ENCODE assay signal across 27 mouse cellular contexts in genomic region chr17:28934120-28934916, GRCm38 (mm10). TPM values are rescaled to one million over a fixed set of nuclear protein-coding genes. Genes with fewer than 3 reads are reported as not detected.
DNase-seq lines count a peak whose midpoint lies in the region; ATAC-seq and TF ChIP-seq lines count a peak whose summit lies in the region.
"Had no signal": no experiment of that assay in that cellular context is flagged by ENCODE, and none has a peak within 500 bp of the region (broad histone marks: within the 10 kb centered on the region; RNA-seq: fewer than 3 reads in every experiment).

No protein-coding gene starts in this region.

- H3K27me3 ChIP-seq in heart, embryonic 11.5 days (ENCODE audit: control insufficient read depth, insufficient read depth, low read length): no peaks in the 10 kb centered on the region
- no peaks in the 10 kb centered on the region for H3K27me3 ChIP-seq in heart, embryonic 12.5 days (replicated peaks)
- H3K27me3 ChIP-seq in liver, embryonic 11.5 days (replicated peaks; ENCODE audit: control insufficient read depth, insufficient read depth, low read length): no peaks in the 10 kb centered on the region
- no peaks in the 10 kb centered on the region for H3K27me3 ChIP-seq in liver, postnatal 0 days (ENCODE audit: insufficient read depth, low read length)
- H3K27me3 ChIP-seq in midbrain, embryonic 11.5 days (ENCODE audit: control insufficient read depth, insufficient read depth, low read length): no peaks in the 10 kb centered on the region
- no peaks in the 10 kb centered on the region for H3K27me3 ChIP-seq in midbrain, embryonic 15.5 days (replicated peaks)
- H3K27me3 ChIP-seq: CH12.LX; embryonic facial prominence, embryonic 12.5 days; forebrain, embryonic 13.5 days; Patski had no signal

- H3K4me1 ChIP-seq in heart, embryonic 11.5 days (ENCODE audit: control insufficient read depth, insufficient read depth, low read length): peaks cover 6% of the 10 kb centered on the region
- peaks cover 19% of the 10 kb centered on the region for H3K4me1 ChIP-seq in heart, embryonic 12.5 days (replicated peaks)
- peaks cover 26% of the 10 kb centered on the region for H3K4me1 ChIP-seq in liver, embryonic 11.5 days (replicated peaks; ENCODE audit: control insufficient read depth, insufficient read depth, low read length)
- H3K4me1 ChIP-seq in liver, postnatal 0 days (ENCODE audit: insufficient read depth): peaks cover 28% of the 10 kb centered on the region
- H3K4me1 ChIP-seq in midbrain, embryonic 11.5 days (ENCODE audit: control insufficient read depth, insufficient read depth, low read length): 0 out of 2 replicates have a peak, but pooled peaks cover 3% of the 10 kb centered on the region
- H3K4me1 ChIP-seq in midbrain, embryonic 15.5 days: peaks cover 8% of the 10 kb centered on the region

- intact Hi-C loops in gastrocnemius, adult 2 months (cut with DNase I): no loop called here

- no peaks in the 10 kb centered on the region for H3K36me3 ChIP-seq in heart, embryonic 11.5 days (ENCODE audit: control insufficient read depth, insufficient read depth, low read length)
- H3K36me3 ChIP-seq in heart, embryonic 12.5 days: no peaks in the 10 kb centered on the region
- H3K36me3 ChIP-seq in liver, embryonic 11.5 days (ENCODE audit: control insufficient read depth, insufficient read depth, low read length): no peaks in the 10 kb centered on the region
- no peaks in the 10 kb centered on the region for H3K36me3 ChIP-seq in liver, postnatal 0 days (replicated peaks; ENCODE audit: insufficient read depth, low read length)
- H3K36me3 ChIP-seq in midbrain, embryonic 11.5 days (ENCODE audit: control insufficient read depth, insufficient read depth, low read length): no peaks in the 10 kb centered on the region
- H3K36me3 ChIP-seq in midbrain, embryonic 15.5 days (replicated peaks): no peaks in the 10 kb centered on the region
- H3K36me3 ChIP-seq: embryonic facial prominence, embryonic 10.5 days; embryonic facial prominence, embryonic 12.5 days; G1E had no signal

- ATAC-seq in heart, embryonic 11.5 days (replicated peaks; ENCODE audit: insufficient number of reproducible peaks, low FRiP score, low TSS enrichment): no peak
- no peak for ATAC-seq in heart, embryonic 12.5 days (ENCODE audit: insufficient number of reproducible peaks, low FRiP score)
- ATAC-seq in liver, embryonic 11.5 days (replicated peaks; ENCODE audit: low FRiP score): no peak
- ATAC-seq in liver, postnatal 0 days: no peak
- ATAC-seq in midbrain, embryonic 11.5 days (ENCODE audit: low FRiP score): no peak
- no peak for ATAC-seq in midbrain, embryonic 15.5 days (replicated peaks)
- ATAC-seq: activated CD4-positive, CD25-positive, alpha-beta regulatory T cell, adult 4 months; CD4-positive, CD25-positive, alpha-beta regulatory T cell, adult 4 months; forebrain, embryonic 13.5 days; Patski had no signal

- no peak for TF ChIP-seq EP300 in liver, postnatal 0 days (IDR thresholded peaks at IDR 0.05; ENCODE audit: low read depth)

- H3K4me3 ChIP-seq in gastrocnemius, adult 2 months: no peak overlapping the region
- H3K4me3 ChIP-seq in heart, embryonic 11.5 days (ENCODE audit: low read depth, low read length): no peak overlapping the region
- H3K4me3 ChIP-seq in heart, embryonic 12.5 days: no peak overlapping the region
- no peak overlapping the region for H3K4me3 ChIP-seq in liver, embryonic 11.5 days (ENCODE audit: low read depth, low read length)
- H3K4me3 ChIP-seq in liver, postnatal 0 days (ENCODE audit: low read depth, low read length): no peak overlapping the region
- no peak overlapping the region for H3K4me3 ChIP-seq in midbrain, embryonic 11.5 days (ENCODE audit: low read depth, low read length)
- no peak overlapping the region for H3K4me3 ChIP-seq in midbrain, embryonic 15.5 days
- H3K4me3 ChIP-seq: embryonic facial prominence, embryonic 10.5 days; embryonic facial prominence, embryonic 12.5 days; forebrain, embryonic 13.5 days had no signal

- H3K9me3 ChIP-seq in heart, embryonic 11.5 days (replicated peaks; ENCODE audit: control insufficient read depth, low read length): no peaks in the 10 kb centered on the region
- H3K9me3 ChIP-seq in heart, embryonic 12.5 days (replicated peaks): no peaks in the 10 kb centered on the region
- H3K9me3 ChIP-seq in liver, embryonic 11.5 days (ENCODE audit: control insufficient read depth, low read length): no peaks in the 10 kb centered on the region; the same call in 1 of the 2 replicates
- H3K9me3 ChIP-seq in liver, postnatal 0 days (ENCODE audit: low read length): no peaks in the 10 kb centered on the region
- no peaks in the 10 kb centered on the region for H3K9me3 ChIP-seq in midbrain, embryonic 11.5 days (ENCODE audit: control insufficient read depth, low read length)
- H3K9me3 ChIP-seq in midbrain, embryonic 15.5 days: no peaks in the 10 kb centered on the region
- H3K9me3 ChIP-seq: embryonic facial prominence, embryonic 10.5 days; embryonic facial prominence, embryonic 12.5 days; forebrain, embryonic 13.5 days had no signal

- TF ChIP-seq CTCF in gastrocnemius, adult 2 months (IDR thresholded peaks at IDR 0.05): no peak
- TF ChIP-seq CTCF in liver, postnatal 0 days (IDR thresholded peaks at IDR 0.05; ENCODE audit: low read depth): no peak

- no peak overlapping the region for H3K4me2 ChIP-seq in heart, embryonic 11.5 days
- no peak overlapping the region for H3K4me2 ChIP-seq in heart, embryonic 12.5 days
- no peak overlapping the region for H3K4me2 ChIP-seq in liver, embryonic 11.5 days
- H3K4me2 ChIP-seq in liver, postnatal 0 days (ENCODE audit: low read depth, low read length): no peak overlapping the region
- no peak overlapping the region for H3K4me2 ChIP-seq in midbrain, embryonic 11.5 days
- H3K4me2 ChIP-seq in midbrain, embryonic 15.5 days: no peak overlapping the region
- H3K4me2 ChIP-seq: embryonic facial prominence, embryonic 12.5 days; forebrain, embryonic 13.5 days had no signal

- no peak for DNase-seq in gastrocnemius, adult 2 months
- DNase-seq in gastrocnemius, postnatal 25 days: no peak
- DNase-seq in liver, embryonic 11.5 days (ENCODE audit: low spot score): no peak
- no peak for DNase-seq in liver, postnatal 0 days
- DNase-seq in midbrain, embryonic 11.5 days (ENCODE audit: low spot score, missing footprints): peak; percentile 59
- DNase-seq: adrenal gland, adult 8-10 months; adrenal gland, postnatal 14 days; adrenal gland, postnatal 36 days; B cell, adult 2 months; cerebellum, adult 11-12 months; cerebellum, adult 2 months; cerebellum, adult 9-10 months; cerebellum, postnatal 25 days had no signal

- peak overlapping the region; percentile 8; the same call in 1 of the 2 replicates for H3K27ac ChIP-seq in gastrocnemius, adult 2 months
- 0 out of 2 replicates have a peak overlapping the region, but pooled peaks have one; percentile 22 for H3K27ac ChIP-seq in heart, embryonic 11.5 days (ENCODE audit: low read depth, low read length)
- no peak overlapping the region for H3K27ac ChIP-seq in heart, embryonic 12.5 days (ENCODE audit: poor library complexity, severe bottlenecking)
- 0 out of 2 replicates have a peak overlapping the region, but pooled peaks have one; percentile 0 for H3K27ac ChIP-seq in liver, embryonic 11.5 days (ENCODE audit: low read depth, low read length)
- no peak overlapping the region for H3K27ac ChIP-seq in liver, postnatal 0 days (ENCODE audit: low read depth)
- H3K27ac ChIP-seq in midbrain, embryonic 11.5 days (ENCODE audit: low read depth, low read length): no peak overlapping the region
- no peak overlapping the region for H3K27ac ChIP-seq in midbrain, embryonic 15.5 days
- H3K27ac ChIP-seq: embryonic facial prominence, embryonic 10.5 days; embryonic facial prominence, embryonic 12.5 days; forebrain, embryonic 13.5 days had no signal

- whole genome bisulfite sequencing in heart, embryonic 11.5 days (ENCODE audit: insufficient replicate concordance): 69% methylated on average over 19 of the region's 19 CpGs
- 72% methylated on average over 19 of the region's 19 CpGs for WGBS in heart, embryonic 12.5 days
- 74% methylated on average over 19 of the region's 19 CpGs for WGBS in liver, embryonic 11.5 days
- WGBS in liver, postnatal 0 days (ENCODE audit: insufficient replicate concordance): 74% methylated on average over 19 of the region's 19 CpGs
- 79% methylated on average over 19 of the region's 19 CpGs for WGBS in midbrain, embryonic 11.5 days
- WGBS in midbrain, embryonic 15.5 days: 82% methylated on average over 19 of the region's 19 CpGs

- H3K9ac ChIP-seq in heart, embryonic 11.5 days (ENCODE audit: low read depth, low read length): no peak overlapping the region
- no peak overlapping the region for H3K9ac ChIP-seq in heart, embryonic 12.5 days
- H3K9ac ChIP-seq in liver, embryonic 11.5 days (ENCODE audit: low read depth, low read length): 0 out of 2 replicates have a peak overlapping the region, but pooled peaks have one; percentile 43
- H3K9ac ChIP-seq in liver, postnatal 0 days (replicated peaks): no peak overlapping the region
- H3K9ac ChIP-seq in midbrain, embryonic 11.5 days (ENCODE audit: low read length): no peak overlapping the region
- no peak overlapping the region for H3K9ac ChIP-seq in midbrain, embryonic 15.5 days
- H3K9ac ChIP-seq: embryonic facial prominence, embryonic 12.5 days; forebrain, embryonic 13.5 days had no signal

RNA-seq across cellular contexts. Expression of gene Pxt1, which starts 9.3 kb away (rescaled TPM):
- total RNA-seq in gastrocnemius, adult 2 months (2021): not detected
- not detected for total RNA-seq in gastrocnemius, postnatal 25 days (2021)
- polyA plus RNA-seq in heart, embryonic 11.5 days (2014; fragmentation: Nextera tagmentation; extraction: Ambion mirVana): 0.21 TPM in 1 of 2 replicates, not detected in the other
- not detected in 2 replicates for polyA plus RNA-seq in heart, embryonic 12.5 days (2016; fragmentation: Nextera tagmentation; extraction: Ambion mirVana)
- 0.30 and 0.92 TPM in 2 replicates for polyA plus RNA-seq in liver, embryonic 11.5 days (2014; fragmentation: Nextera tagmentation; extraction: Ambion mirVana)
- 0.14 and 0.29 TPM in 2 replicates for polyA plus RNA-seq in liver, postnatal 0 days (2015; fragmentation: Nextera tagmentation; extraction: Ambion mirVana)
- not detected in 2 replicates for polyA plus RNA-seq in midbrain, embryonic 11.5 days (2014; fragmentation: Nextera tagmentation; extraction: Ambion mirVana)
- 0.17 TPM in 1 of 2 replicates, not detected in the other for polyA plus RNA-seq in midbrain, embryonic 15.5 days (2015; fragmentation: Nextera tagmentation; extraction: Ambion mirVana)
- total RNA-seq: adrenal gland, adult 18-20 months; adrenal gland, adult 8-10 months; adrenal gland, postnatal 36 days; CH12.LX; G1E had no signal
- polyA plus RNA-seq: CD4-positive, CD25-positive, alpha-beta regulatory T cell, adult 4 months; cerebellum, adult 2 months; cortical plate, adult 2 months; embryonic facial prominence, embryonic 12.5 days; embryonic facial prominence, embryonic 14.5 days; forebrain, embryonic 13.5 days; Patski had no signal

RNA-seq across cellular contexts. Expression of gene Kctd20, which starts 17.4 kb away (rescaled TPM):
- total RNA-seq in gastrocnemius, adult 2 months (2021): 10 to 100 TPM; 33.4 to 39.8 TPM
- 10 to 100 TPM; 25.9 to 34.0 TPM for total RNA-seq in gastrocnemius, postnatal 25 days (2021)
- polyA plus RNA-seq in heart, embryonic 11.5 days (2014; fragmentation: Nextera tagmentation; extraction: Ambion mirVana): 60.0 and 69.6 TPM in 2 replicates
- polyA plus RNA-seq in heart, embryonic 12.5 days (2016; fragmentation: Nextera tagmentation; extraction: Ambion mirVana): 75.8 and 77.5 TPM in 2 replicates
- polyA plus RNA-seq in liver, embryonic 11.5 days (2014; fragmentation: Nextera tagmentation; extraction: Ambion mirVana): 75.2 and 89.2 TPM in 2 replicates
- 38.6 and 39.5 TPM in 2 replicates for polyA plus RNA-seq in liver, postnatal 0 days (2015; fragmentation: Nextera tagmentation; extraction: Ambion mirVana)
- 92.4 and 97.4 TPM in 2 replicates for polyA plus RNA-seq in midbrain, embryonic 11.5 days (2014; fragmentation: Nextera tagmentation; extraction: Ambion mirVana)
- 91.1 and 93.9 TPM in 2 replicates for polyA plus RNA-seq in midbrain, embryonic 15.5 days (2015; fragmentation: Nextera tagmentation; extraction: Ambion mirVana)

RNA-seq across cellular contexts. Expression of gene 4930539E08Rik, which starts 19.2 kb away (rescaled TPM):
- under 1 TPM in 1 of 2 experiments, not detected in 1; 0.10 TPM for total RNA-seq in gastrocnemius, adult 2 months (2021)
- total RNA-seq in gastrocnemius, postnatal 25 days (2021): not detected
- 0.06 TPM in 1 of 2 replicates, not detected in the other for polyA plus RNA-seq in heart, embryonic 11.5 days (2014; fragmentation: Nextera tagmentation; extraction: Ambion mirVana)
- 0.04 and 0.06 TPM in 2 replicates for polyA plus RNA-seq in heart, embryonic 12.5 days (2016; fragmentation: Nextera tagmentation; extraction: Ambion mirVana)
- polyA plus RNA-seq in liver, embryonic 11.5 days (2014; fragmentation: Nextera tagmentation; extraction: Ambion mirVana): 0.08 and 0.48 TPM in 2 replicates
- polyA plus RNA-seq in liver, postnatal 0 days (2015; fragmentation: Nextera tagmentation; extraction: Ambion mirVana): 0.08 and 0.09 TPM in 2 replicates
- 0.10 TPM in 1 of 2 replicates, not detected in the other for polyA plus RNA-seq in midbrain, embryonic 11.5 days (2014; fragmentation: Nextera tagmentation; extraction: Ambion mirVana)
- polyA plus RNA-seq in midbrain, embryonic 15.5 days (2015; fragmentation: Nextera tagmentation; extraction: Ambion mirVana): 1.7 and 2.5 TPM in 2 replicates
- total RNA-seq: adrenal gland, adult 18-20 months; adrenal gland, postnatal 14 days; adrenal gland, postnatal 36 days had no signal
- polyA plus RNA-seq: G1E had no signal

Comparison
In these comparisons a context has a peak if more than half of its experiments do, and no peak if none do; other contexts are left out.
1. H3K27ac ChIP-seq: peak in gastrocnemius, adult 2 months (single experiment), heart, embryonic 11.5 days (single experiment) and liver, embryonic 11.5 days (single experiment); none in heart, embryonic 12.5 days (single experiment), liver, postnatal 0 days (single experiment), midbrain, embryonic 11.5 days (single experiment) and midbrain, embryonic 15.5 days (single experiment).